Mouse (Mus musculus): ENCODE measurements around the gene Il23a.

- TF ChIP-seq CTCF (IDR thresholded peaks at IDR 0.05; ENCODE audit: low read depth) (no peak), EP300 (IDR thresholded peaks at IDR 0.05; ENCODE audit: low read depth) (no peak)
These were observed 23.1 kb upstream of the Il23a start for GRCm38 (mm10) chr10:128321641-128322040.

Measured in heart, postnatal 0 days (tissue).